Mouse (Mus musculus): ENCODE results near the gene Iqcf3.
"Not testable (repeated sequence)": the region's sequence is repeated elsewhere in the genome, so short reads cannot be mapped to it uniquely, and the experiment has no call there.

Gene Iqcf3

DNA sequence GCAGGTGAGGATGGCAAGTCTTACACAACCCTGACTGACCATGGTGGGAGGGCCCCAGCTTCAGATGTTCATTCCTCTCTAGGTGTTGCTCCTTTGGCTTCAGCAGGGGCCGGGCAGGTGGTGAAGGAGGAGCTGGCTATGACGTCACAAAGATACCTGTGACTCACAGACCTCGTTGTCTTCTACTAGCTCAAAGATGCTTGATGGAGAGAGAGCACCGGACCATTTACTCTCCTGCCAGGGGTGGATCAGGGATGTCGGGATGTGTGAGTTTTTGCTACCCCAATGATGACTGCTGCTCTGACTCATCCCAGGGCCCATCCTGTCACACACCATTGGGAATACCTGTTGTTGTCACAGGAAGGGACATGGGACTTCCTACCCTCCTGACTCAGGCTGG lies at the start of gene Iqcf3:
Iqcf3 (minus strand) TSS at position 101 of the 400 bp plus-strand sequence.
- DNase-seq, result no peak

- DNase-seq, result no peak
These were observed 49.3 kb upstream of the Iqcf3 start for GRCm38 (mm10) chr9:106610727-106611126.

GRCm38 (mm10) chr9:106600546-106600945 lies 39.1 kb upstream of the Iqcf3 start:
- DNase-seq, result peak; percentile 44

- no peak for DNase-seq
These were observed 37.0 kb upstream of the Iqcf3 start for GRCm38 (mm10) chr9:106598466-106598865.

GRCm38 (mm10) chr9:106595836-106596235 lies 34.4 kb upstream of the Iqcf3 start:
- no peak for DNase-seq

DNA sequence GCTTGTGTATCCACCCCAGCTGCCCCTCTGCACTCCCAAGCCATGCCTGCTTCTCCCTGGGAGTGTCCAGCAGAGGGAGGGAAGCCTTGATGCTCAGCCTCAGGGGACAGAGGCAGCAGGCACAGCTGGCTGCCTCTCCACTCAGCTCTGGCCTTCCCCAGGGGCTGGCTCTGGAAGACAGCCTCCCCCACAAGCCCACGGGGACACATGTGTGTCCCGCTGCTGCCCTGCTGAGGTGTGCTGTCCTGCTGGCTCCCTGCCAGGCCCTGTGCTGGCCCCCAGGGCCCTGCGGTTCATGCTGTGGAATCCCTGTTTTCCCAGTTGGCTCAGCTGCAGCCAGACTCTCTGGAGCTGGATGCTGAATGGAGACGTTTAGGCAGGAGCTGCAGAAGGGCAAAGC lies 34.0 kb upstream of the Iqcf3 start:
- DNase-seq, result not testable (repeated sequence)

DNA sequence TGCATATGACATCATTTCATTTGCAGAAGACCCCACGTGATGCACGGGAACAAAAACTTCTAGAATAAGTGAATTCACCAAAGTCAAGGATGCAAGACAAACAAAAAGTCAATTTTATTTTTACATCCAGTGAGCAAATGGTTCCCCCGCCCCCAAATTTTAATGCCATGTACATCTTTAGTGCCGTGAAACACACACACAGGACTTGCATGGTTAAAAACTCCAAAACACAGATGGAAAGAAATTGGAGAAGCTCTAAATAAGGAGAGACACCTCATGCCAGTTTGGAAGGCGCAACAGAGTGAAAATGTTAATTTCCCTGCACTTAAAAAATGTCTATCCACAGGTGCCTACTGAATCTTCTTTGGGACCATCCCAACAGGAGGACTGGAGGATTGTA lies 30.7 kb upstream of the Iqcf3 start:
- DNase-seq, result no peak

DNA sequence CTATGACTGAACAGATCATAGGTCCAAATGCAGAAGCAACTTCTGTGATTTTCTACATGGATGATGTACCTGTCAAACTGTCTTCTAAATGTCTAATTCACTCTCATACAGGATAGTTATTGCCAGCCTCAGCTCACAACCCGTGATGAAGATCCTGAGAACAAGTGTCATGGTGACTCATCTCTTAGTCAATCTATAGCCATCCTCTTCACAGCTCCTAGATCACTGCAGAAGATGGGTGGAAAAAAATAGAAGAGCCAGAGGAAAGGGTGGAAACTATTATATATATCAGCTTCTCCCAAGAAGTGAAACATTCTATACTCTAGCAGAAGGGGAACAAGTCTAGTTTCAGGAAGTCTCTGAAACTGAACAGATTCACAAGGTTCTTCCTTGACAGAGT lies 21.1 kb upstream of the Iqcf3 start:
- no peak for DNase-seq

GRCm38 (mm10) chr9:106580016-106580415 lies 18.6 kb upstream of the Iqcf3 start:
- DNase-seq, result no peak

DNA sequence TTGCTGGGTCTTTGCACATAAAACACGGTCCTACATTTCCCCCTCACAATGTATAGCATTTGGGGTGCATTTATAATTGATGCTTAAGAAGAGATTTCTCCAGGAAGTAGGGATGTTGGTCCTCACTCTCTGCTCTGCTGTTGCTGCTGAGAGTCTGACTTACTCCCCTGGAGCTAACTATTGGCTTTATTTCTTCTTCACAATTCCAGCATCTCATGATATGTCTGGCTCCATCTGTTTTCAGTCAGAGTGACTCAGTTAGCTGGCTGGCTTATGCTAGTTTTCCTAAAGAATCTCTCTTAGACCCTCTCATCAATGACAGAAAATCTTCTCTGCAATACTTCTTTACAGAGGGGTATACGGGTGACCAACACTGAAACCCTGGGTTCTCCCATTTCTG lies 14.7 kb upstream of the Iqcf3 start:
- DNase-seq, result no peak

DNA sequence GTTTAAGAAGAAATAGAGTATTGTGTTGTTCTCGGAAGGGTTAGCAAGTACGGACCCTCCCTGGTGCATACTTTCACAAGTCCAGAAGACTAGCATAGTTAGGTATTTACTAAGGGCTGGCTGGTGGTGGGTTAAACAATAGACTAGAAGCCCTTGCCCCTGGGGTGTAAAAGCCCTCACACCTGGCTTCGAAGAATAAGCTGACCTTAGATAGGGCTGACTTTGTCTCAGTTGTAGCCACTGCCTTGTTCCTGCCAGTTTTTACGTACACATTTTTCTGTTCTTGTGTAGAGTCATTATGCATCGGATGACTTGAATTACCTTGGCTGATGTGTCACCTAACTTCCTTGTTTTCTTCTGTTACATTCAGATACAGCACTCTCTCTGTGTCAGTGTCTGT lies 11.9 kb upstream of the Iqcf3 start:
- DNase-seq, result no peak

- no peak for DNase-seq
These were observed 10.8 kb upstream of the Iqcf3 start for GRCm38 (mm10) chr9:106572186-106572585.

DNA sequence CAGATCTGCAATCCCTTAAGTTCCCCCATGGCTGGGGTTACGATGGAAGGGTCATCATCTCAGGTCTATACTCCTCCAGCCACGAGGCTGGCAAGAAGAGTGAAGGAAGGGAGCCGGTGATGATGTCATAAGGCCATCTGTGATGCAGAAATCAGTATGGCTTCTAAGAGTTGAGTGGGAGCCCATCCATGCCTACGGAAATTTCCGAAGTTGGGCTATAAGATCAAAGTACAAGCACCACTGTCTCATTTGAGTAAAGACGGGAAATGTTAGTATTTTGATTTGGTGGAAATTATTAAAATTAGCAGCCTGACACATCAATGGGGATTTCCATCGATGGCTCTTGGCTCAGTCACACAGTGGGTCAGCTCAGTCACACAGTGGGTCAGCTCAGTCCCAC lies 9.5 kb upstream of the Iqcf3 start, which contains the start of gene Iqcf4:
Iqcf4 (minus strand) TSS at position 101 of the 400 bp plus-strand sequence.
- no peak for DNase-seq

DNA sequence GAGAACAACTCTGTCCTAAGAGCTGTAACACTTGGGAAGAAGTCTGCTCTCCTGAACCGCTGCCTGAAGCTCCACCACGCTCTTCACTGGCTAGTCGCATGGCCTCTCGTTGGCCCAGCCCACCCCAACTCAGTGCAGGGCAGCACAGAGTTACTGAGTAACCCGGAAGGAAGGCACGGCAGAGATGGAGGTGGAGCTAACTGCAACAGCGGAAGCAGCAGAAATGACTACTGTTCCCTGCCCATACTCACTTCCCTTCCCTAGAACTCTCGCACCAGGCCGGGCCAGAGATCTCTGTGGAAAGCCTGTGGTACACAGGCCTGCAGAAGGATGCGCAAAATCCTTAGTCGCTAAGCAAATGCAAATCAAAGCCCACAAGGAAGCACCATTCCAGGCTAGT lies 5.0 kb upstream of the Iqcf3 start:
- DNase-seq, result peak; percentile 44

- DNase-seq, result no peak
These were observed 2.6 kb upstream of the Iqcf3 start for GRCm38 (mm10) chr9:106564025-106564424.

GRCm38 (mm10) chr9:106562291-106562690 lies 860 bp upstream of the Iqcf3 start:
- DNase-seq, result no peak

DNA sequence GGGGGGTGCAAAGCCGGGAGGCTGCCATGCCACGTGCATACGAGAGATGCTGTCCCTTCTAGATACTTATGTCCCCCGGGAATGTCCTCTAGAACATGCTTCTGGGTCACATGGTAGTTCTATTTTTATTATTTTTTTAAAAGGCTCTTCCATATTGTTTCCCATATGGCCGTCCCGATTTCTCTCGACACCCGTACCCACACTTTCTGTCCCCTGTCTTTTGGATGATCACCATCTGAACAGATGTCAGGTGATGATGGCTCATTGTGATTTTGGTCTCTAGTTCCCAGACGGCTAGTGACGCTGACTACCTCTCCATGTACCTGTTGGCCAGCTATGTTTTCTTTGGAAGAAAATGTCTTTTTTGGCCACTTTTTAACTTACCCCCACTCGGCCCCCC lies 26.5 kb downstream of the Iqcf3 start:
- no peak for DNase-seq

GRCm38 (mm10) chr9:106534296-106534695 lies 27.1 kb downstream of the Iqcf3 start:
- DNase-seq, result no peak

DNA sequence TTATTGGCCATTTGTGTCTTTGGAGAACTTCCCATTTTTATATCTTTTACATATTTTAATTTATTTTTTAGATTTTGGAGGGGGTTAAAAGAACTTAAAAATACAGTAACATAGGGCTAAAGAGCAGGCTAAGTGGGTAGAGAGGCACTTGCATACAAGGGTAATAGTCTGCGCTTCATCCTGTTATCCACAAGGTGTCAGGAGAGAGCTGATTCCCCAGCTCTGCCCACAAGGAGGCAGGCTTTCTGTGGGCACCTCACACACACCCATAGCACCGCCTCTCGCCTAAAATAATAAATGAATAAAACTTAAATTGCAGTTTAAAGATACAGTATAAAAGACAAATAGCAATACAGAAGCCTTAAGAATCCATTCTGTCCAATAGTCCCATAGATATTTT lies 29.6 kb downstream of the Iqcf3 start:
- peak; percentile 8 for DNase-seq

DNA sequence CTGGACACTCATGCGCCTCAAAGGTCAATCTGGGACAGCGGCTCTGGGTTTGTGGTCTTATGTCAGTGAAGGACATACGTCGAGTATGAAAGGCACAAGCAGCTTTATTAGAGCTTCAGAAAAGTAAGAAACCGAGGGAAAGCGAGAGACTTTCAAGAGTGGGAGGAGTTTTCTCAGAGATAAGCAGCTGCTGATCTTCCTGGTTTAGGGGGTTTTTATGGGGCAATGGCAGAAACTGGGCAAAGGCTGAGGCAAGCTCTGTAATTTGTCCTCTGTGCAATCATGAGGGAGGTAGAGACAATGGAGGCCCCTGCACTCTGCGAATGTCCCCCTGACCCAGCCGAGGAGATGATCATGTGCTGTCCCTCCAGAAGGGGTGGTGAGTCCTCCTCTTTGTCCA lies 41.5 kb downstream of the Iqcf3 start:
- no peak for DNase-seq

DNA sequence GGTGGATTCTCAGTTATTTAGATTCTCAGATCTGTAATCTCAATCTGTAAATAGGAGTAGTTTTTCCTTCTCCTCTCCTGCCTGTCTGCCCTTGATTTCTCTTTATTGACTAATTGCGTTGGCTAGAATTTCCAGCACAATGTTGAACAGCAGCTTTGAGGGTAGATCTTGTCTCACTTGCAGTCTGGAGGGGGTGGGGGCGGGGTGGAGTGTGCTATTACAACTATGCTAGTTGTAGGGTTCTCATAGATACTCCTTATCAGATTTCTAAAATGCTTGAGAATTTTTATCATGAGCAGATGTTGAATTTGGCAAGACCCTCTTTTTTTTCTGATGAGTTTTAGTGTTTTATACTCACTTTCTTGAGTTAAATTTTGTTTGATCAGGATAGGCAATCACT lies 42.0 kb downstream of the Iqcf3 start:
- DNase-seq, result no peak

GRCm38 (mm10) chr9:106514273-106514672 lies 47.2 kb downstream of the Iqcf3 start, which contains the start of gene Iqcf5:
Gene Iqcf5 (plus strand): TSS chr9:106514573.
- DNase-seq, result no peak

- no peak for DNase-seq
These were observed 47.9 kb downstream of the Iqcf3 start for GRCm38 (mm10) chr9:106513566-106513965.

GRCm38 (mm10) chr9:106512729-106513450 lies 48.5 kb downstream of the Iqcf3 start:
- DNase-seq, result peak; percentile 36

DNA sequence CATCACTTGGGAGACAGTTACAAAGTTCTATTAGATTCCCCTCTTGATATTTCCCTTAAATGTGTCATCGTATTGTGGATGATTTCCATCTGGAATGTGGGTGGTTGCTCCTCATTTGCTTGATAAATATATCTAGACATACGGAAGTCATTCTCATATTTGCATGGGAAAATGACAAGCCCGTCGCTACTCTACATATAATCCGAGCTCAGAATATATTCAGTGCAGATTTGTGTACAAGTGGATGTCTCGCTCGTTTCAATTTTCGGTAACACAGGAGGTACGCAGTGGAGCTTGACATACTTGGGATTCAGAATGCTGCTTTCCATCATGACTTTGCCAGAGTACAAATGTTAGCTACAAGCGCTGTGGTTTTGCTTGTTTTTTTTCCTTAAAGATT lies 52.1 kb downstream of the Iqcf3 start:
- no peak for DNase-seq

Measured in lung, postnatal 36 days (tissue).